Mouse (Mus musculus) R1 (cell line): ENCODE measurements around the gene Inafm1.
"Not testable (repeated sequence)": the region's sequence is repeated elsewhere in the genome, so short reads cannot be mapped to it uniquely, and the experiment has no call there.

ENCODE experiments used
- DNase-seq: peaks from one replicate; pipeline ENCODE4 v3.0.0-alpha.2; 2018; ENCODE audit warnings: low read depth, low spot score

The Inafm1 gene

GRCm38 (mm10) chr7:16297616-16298015, 24.2 kb upstream of the Inafm1 start:
- no peak for DNase-seq

- DNase-seq = peak; percentile 96
Observed at GRCm38 (mm10) chr7:16296766-16297390, 23.5 kb upstream of the Inafm1 start.

GRCm38 (mm10) chr7:16296146-16296545, 22.7 kb upstream of the Inafm1 start:
- no peak for DNase-seq

- DNase-seq = peak; percentile 89
Observed at GRCm38 (mm10) chr7:16295321-16295900, 22.0 kb upstream of the Inafm1 start.

GRCm38 (mm10) chr7:16294837-16295236, 21.4 kb upstream of the Inafm1 start:
- DNase-seq = peak; percentile 90

GRCm38 (mm10) chr7:16294346-16294745, 20.9 kb upstream of the Inafm1 start:
- peak; percentile 42 for DNase-seq

GRCm38 (mm10) chr7:16287791-16288190, 14.4 kb upstream of the Inafm1 start:
- DNase-seq = no peak

- DNase-seq = no peak
Observed at GRCm38 (mm10) chr7:16287016-16287415, 13.6 kb upstream of the Inafm1 start.

GRCm38 (mm10) chr7:16286026-16286961, 12.9 kb upstream of the Inafm1 start, which contains the start of gene Ccdc9:
Gene Ccdc9 (minus strand): TSS chr7:16286795.
- peak; percentile 98 for DNase-seq

- DNase-seq = peak; percentile 91
Observed at GRCm38 (mm10) chr7:16285450-16286025, 12.1 kb upstream of the Inafm1 start.

GRCm38 (mm10) chr7:16284904-16285303, 11.5 kb upstream of the Inafm1 start:
- no peak for DNase-seq

GRCm38 (mm10) chr7:16284001-16284400, 10.6 kb upstream of the Inafm1 start:
- DNase-seq = no peak

GRCm38 (mm10) chr7:16282334-16282733, 8.9 kb upstream of the Inafm1 start:
- no peak for DNase-seq

- no peak for DNase-seq
Observed at GRCm38 (mm10) chr7:16280721-16281120, 7.3 kb upstream of the Inafm1 start.

GRCm38 (mm10) chr7:16274922-16275890, 1.8 kb upstream of the Inafm1 start:
- DNase-seq = no peak

- DNase-seq = peak; percentile 89
Observed at GRCm38 (mm10) chr7:16273766-16274140, 336 bp upstream of the Inafm1 start.

GRCm38 (mm10) chr7:16272681-16273080, 736 bp downstream of the Inafm1 start:
- peak; percentile 66 for DNase-seq

GRCm38 (mm10) chr7:16271139-16271538, 2.3 kb downstream of the Inafm1 start:
- DNase-seq = no peak

GRCm38 (mm10) chr7:16266593-16266992, 6.8 kb downstream of the Inafm1 start:
- not testable (repeated sequence) for DNase-seq

GRCm38 (mm10) chr7:16265856-16266255, 7.6 kb downstream of the Inafm1 start:
- DNase-seq = no peak

- no peak for DNase-seq
Observed at GRCm38 (mm10) chr7:16263843-16264242, 9.6 kb downstream of the Inafm1 start.
